Mouse (Mus musculus) kidney, adult 2 months (tissue): Measurements from ENCODE around the gene Ighmbp2. TPM values are rescaled to one million over a fixed set of nuclear protein-coding genes. Genes with fewer than 3 reads are reported as not detected.

Source experiments
- polyA plus RNA-seq: library from polyadenylated mRNA; depleted of rRNA; stranded (reverse); fragments of >200 nt; gene quantifications from 2 replicates; pipeline ENCODE4 v1.2.3, GENCODE M21; 2012; rRNA removed

The Ighmbp2 gene
- polyA plus RNA-seq, 1 experiment: 3.5 TPM

Other genes starting within 250 kb of the Ighmbp2 start
- 61.4 and 75.0 TPM in 2 replicates for gene Mrpl21, start 116 bp downstream of the Ighmbp2 start, polyA plus RNA-seq
- 232 and 272 TPM in 2 replicates for gene Cpt1a, start 39.3 kb upstream of the Ighmbp2 start, polyA plus RNA-seq
- 0.24 and 0.25 TPM in 2 replicates for gene Tesmin, start 105.8 kb upstream of the Ighmbp2 start, polyA plus RNA-seq
- gene Gal, start 131.5 kb upstream of the Ighmbp2 start, polyA plus RNA-seq: 0.14 and 0.78 TPM in 2 replicates